Mouse (Mus musculus) hindbrain, embryonic 10.5 days (tissue): ENCODE results near the gene Sgms1. TPM values are rescaled to one million over a fixed set of nuclear protein-coding genes. Genes with fewer than 3 reads are reported as not detected.

Experiments
- DNase-seq: peaks from one replicate; pipeline ENCODE4 v3.0.0-alpha.2; 2017; ENCODE audit warnings: low spot score
- H3K27ac ChIP-seq: fragments of 300-500 bp; sonication (generic); 2 replicates; pipeline ENCODE4 v1.5.1; 2016; ENCODE audit warnings: mild to moderate bottlenecking, moderate library complexity
- H3K27me3 ChIP-seq: fragments of 300-500 bp; sonication (generic); 2 replicates; pipeline ENCODE4 v1.6.1; 2016; ENCODE audit warnings: mild to moderate bottlenecking; ENCODE audit not compliant: poor library complexity, insufficient read depth, severe bottlenecking
- H3K36me3 ChIP-seq: fragments of 300-500 bp; sonication (generic); 2 replicates; pipeline ENCODE4 v1.6.1; 2016; ENCODE audit warnings: mild to moderate bottlenecking, moderate library complexity
- H3K4me1 ChIP-seq: fragments of 300-500 bp; sonication (generic); replicated peaks from 2 replicates; pipeline ENCODE4 v1.6.1; 2016; ENCODE audit warnings: mild to moderate bottlenecking
- H3K4me3 ChIP-seq: fragments of 300-500 bp; sonication (generic); 2 replicates; pipeline ENCODE4 v1.5.1; 2016; ENCODE audit warnings: mild to moderate bottlenecking, moderate library complexity
- H3K9me3 ChIP-seq: fragments of 300-500 bp; sonication (generic); 2 replicates; pipeline ENCODE4 v1.6.1; 2016; ENCODE audit warnings: mild to moderate bottlenecking, moderate library complexity
- WGBS: fragments of 180-500 bp; shearing (Covaris S2); methylation state at CpG from one replicate; pipeline ENCODE4 v1.1.7; 2016; 5-methylcytosine and 5-hydroxymethylcytosine counted together
- polyA plus RNA-seq: library from polyadenylated mRNA; unstranded; fragments of >200 nt; fragmentation: Nextera tagmentation; extraction: Ambion mirVana; gene quantifications from 2 replicates; pipeline ENCODE4 v1.2.1, GENCODE M21; 2016

The Sgms1 gene
- polyA plus RNA-seq, 1 experiment from 2014 or later: 14.4 TPM

GRCm38 (mm10) chr19:32225097-32225490, 164.4 kb downstream of the Sgms1 start:
- 79% methylated on average over 9 of the region's 9 CpGs for WGBS

GRCm38 (mm10) chr19:32224318-32225096, 165.0 kb downstream of the Sgms1 start:
- Histone ChIP-seq H3K36me3 (0 out of 2 replicates have a peak, but pooled peaks cover 7% of the 10 kb centered on the region), H3K4me1 (peaks cover 5% of the 10 kb centered on the region; the same call in 1 of the 2 replicates), H3K9me3 (no peaks in the 10 kb centered on the region), H3K27ac (no peak overlapping the region), H3K4me3 (no peak overlapping the region), H3K27me3 (no peaks in the 10 kb centered on the region)
- WGBS: 90% methylated on average over 2 of the region's 2 CpGs
- no peak for DNase-seq

More at GRCm38 (mm10) chr19:32225097-32225490, 164.4 kb downstream of the Sgms1 start:
- H3K4me3 ChIP-seq: no peak overlapping the region
- no peaks in the 10 kb centered on the region for H3K27me3 ChIP-seq
- no peak overlapping the region for H3K27ac ChIP-seq
- DNase-seq: no peak
- no peaks in the 10 kb centered on the region for H3K9me3 ChIP-seq
- H3K36me3 ChIP-seq: 0 out of 2 replicates have a peak, but pooled peaks cover 7% of the 10 kb centered on the region
- peaks cover 5% of the 10 kb centered on the region; the same call in 1 of the 2 replicates for H3K4me1 ChIP-seq

GRCm38 (mm10) chr19:32223751-32224174, 165.8 kb downstream of the Sgms1 start:
- H3K27ac ChIP-seq: no peak overlapping the region
- H3K36me3 ChIP-seq: 0 out of 2 replicates have a peak, but pooled peaks cover 7% of the 10 kb centered on the region
- H3K9me3 ChIP-seq: no peaks in the 10 kb centered on the region
- DNase-seq: no peak
- 83% methylated on average over 3 of the region's 3 CpGs for WGBS
- H3K4me1 ChIP-seq: peaks cover 5% of the 10 kb centered on the region; the same call in 1 of the 2 replicates
- H3K4me3 ChIP-seq: no peak overlapping the region
- H3K27me3 ChIP-seq: no peaks in the 10 kb centered on the region

GRCm38 (mm10) chr19:32222083-32222482, 167.4 kb downstream of the Sgms1 start:
- 0 out of 2 replicates have a peak, but pooled peaks cover 7% of the 10 kb centered on the region for H3K36me3 ChIP-seq
- DNase-seq: no peak
- WGBS: 91% methylated on average over 11 of the region's 11 CpGs
- H3K27me3 ChIP-seq: no peaks in the 10 kb centered on the region
- no peak overlapping the region for H3K4me3 ChIP-seq
- peaks cover 5% of the 10 kb centered on the region; the same call in 1 of the 2 replicates for H3K4me1 ChIP-seq
- no peaks in the 10 kb centered on the region for H3K9me3 ChIP-seq
- no peak overlapping the region for H3K27ac ChIP-seq

- H3K4me3 ChIP-seq: no peak overlapping the region
- 58% methylated on average over 2 of the region's 2 CpGs for WGBS
- no peak overlapping the region for H3K27ac ChIP-seq
- no peak for DNase-seq
- H3K9me3 ChIP-seq: no peaks in the 10 kb centered on the region
- H3K27me3 ChIP-seq: no peaks in the 10 kb centered on the region
- 0 out of 2 replicates have a peak, but pooled peaks cover 7% of the 10 kb centered on the region for H3K36me3 ChIP-seq
- H3K4me1 ChIP-seq: peaks cover 5% of the 10 kb centered on the region; the same call in 1 of the 2 replicates
Observed at GRCm38 (mm10) chr19:32220991-32221390, 168.5 kb downstream of the Sgms1 start.

GRCm38 (mm10) chr19:32216710-32217109, 172.8 kb downstream of the Sgms1 start:
- Histone ChIP-seq H3K4me3 (no peak overlapping the region), H3K27ac (no peak overlapping the region), H3K9me3 (no peaks in the 10 kb centered on the region), H3K36me3 (no peaks in the 10 kb centered on the region), H3K27me3 (no peaks in the 10 kb centered on the region), H3K4me1 (peaks cover 5% of the 10 kb centered on the region; the same call in 1 of the 2 replicates)
- 95% methylated on average over 2 of the region's 2 CpGs for WGBS
- DNase-seq: no peak

- WGBS: 85% methylated on average over 12 of the region's 12 CpGs
- peaks cover 12% of the 10 kb centered on the region for H3K4me1 ChIP-seq
- H3K27ac ChIP-seq: no peak overlapping the region
- no peaks in the 10 kb centered on the region for H3K9me3 ChIP-seq
- no peaks in the 10 kb centered on the region for H3K36me3 ChIP-seq
- no peaks in the 10 kb centered on the region for H3K27me3 ChIP-seq
- no peak overlapping the region for H3K4me3 ChIP-seq
- no peak for DNase-seq
Observed at GRCm38 (mm10) chr19:32214905-32215806, 174.4 kb downstream of the Sgms1 start.

- Histone ChIP-seq H3K27me3 (no peaks in the 10 kb centered on the region), H3K4me1 (peaks cover 14% of the 10 kb centered on the region), H3K9me3 (no peaks in the 10 kb centered on the region), H3K4me3 (no peak overlapping the region), H3K36me3 (no peaks in the 10 kb centered on the region), H3K27ac (no peak overlapping the region)
- DNase-seq: no peak
- 87% methylated on average over 3 of the region's 3 CpGs for WGBS
Observed at GRCm38 (mm10) chr19:32213577-32213976, 175.9 kb downstream of the Sgms1 start.

GRCm38 (mm10) chr19:32211293-32211585, 178.3 kb downstream of the Sgms1 start:
- Histone ChIP-seq H3K4me1 (peaks cover 14% of the 10 kb centered on the region), H3K4me3 (peak overlapping the region; percentile 56), H3K36me3 (no peaks in the 10 kb centered on the region), H3K27ac (peak overlapping the region; percentile 84), H3K9me3 (no peaks in the 10 kb centered on the region), H3K27me3 (no peaks in the 10 kb centered on the region)
- no peak for DNase-seq

GRCm38 (mm10) chr19:32210450-32211292, 178.8 kb downstream of the Sgms1 start:
- Histone ChIP-seq H3K9me3 (no peaks in the 10 kb centered on the region), H3K36me3 (no peaks in the 10 kb centered on the region), H3K4me3 (peak overlapping the region; percentile 56), H3K27me3 (no peaks in the 10 kb centered on the region), H3K27ac (peak overlapping the region; percentile 84), H3K4me1 (peaks cover 14% of the 10 kb centered on the region)
- DNase-seq: peak; percentile 84
- 4% methylated on average over 34 of the region's 34 CpGs for WGBS

- peak; percentile 11 for DNase-seq
- no peaks in the 10 kb centered on the region for H3K36me3 ChIP-seq
- H3K4me3 ChIP-seq: peak overlapping the region; percentile 56
- H3K9me3 ChIP-seq: no peaks in the 10 kb centered on the region
- 29% methylated on average over 5 of the region's 5 CpGs for WGBS
- H3K27ac ChIP-seq: no peak overlapping the region
- peaks cover 14% of the 10 kb centered on the region for H3K4me1 ChIP-seq
- no peaks in the 10 kb centered on the region for H3K27me3 ChIP-seq
Observed at GRCm38 (mm10) chr19:32210099-32210449, 179.4 kb downstream of the Sgms1 start.
